Mouse (Mus musculus): Measurements from ENCODE around the gene Creb5. TPM values are rescaled to one million over a fixed set of nuclear protein-coding genes. Genes with fewer than 3 reads are reported as not detected.

Gene Creb5
- polyA plus RNA-seq, 1 experiment from 2014 or later = 14.8 TPM

DNA sequence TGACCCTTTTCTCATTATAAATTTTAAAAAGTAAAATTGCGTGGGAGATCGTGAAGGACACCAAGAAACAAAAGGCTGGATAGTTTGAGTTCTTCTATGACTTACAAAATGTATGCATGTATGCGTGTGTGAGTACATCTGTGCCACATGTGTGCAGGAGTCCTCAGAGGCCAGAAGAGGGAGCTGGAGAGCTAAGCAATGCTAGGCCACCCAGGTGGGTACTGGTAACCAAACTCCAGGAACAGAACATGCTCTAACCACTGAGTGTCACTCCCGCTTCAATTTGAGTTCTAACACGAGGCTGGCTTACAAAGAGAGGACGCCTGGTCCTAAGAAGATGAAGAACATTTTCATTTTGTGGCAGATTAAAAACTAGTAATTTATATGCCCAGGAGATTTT, 203.8 kb downstream of the Creb5 start:
- no peaks in the 10 kb centered on the region for H3K9me3 ChIP-seq (ENCODE audit: control insufficient read depth, low read length)
- H3K27ac ChIP-seq (ENCODE audit: low read length) = no peak overlapping the region
- H3K36me3 ChIP-seq (ENCODE audit: control insufficient read depth, insufficient read depth) = no peaks in the 10 kb centered on the region
- WGBS = 96% methylated on average over 6 of the region's 6 CpGs
- no peak for ATAC-seq
- H3K9ac ChIP-seq (replicated peaks; ENCODE audit: low read depth, low read length) = no peak overlapping the region
- H3K4me1 ChIP-seq (replicated peaks; ENCODE audit: control insufficient read depth, insufficient read depth, low read length) = no peaks in the 10 kb centered on the region
- H3K4me2 ChIP-seq (ENCODE audit: low read length) = no peak overlapping the region
- H3K4me3 ChIP-seq (replicated peaks; ENCODE audit: low read length) = no peak overlapping the region
- no peaks in the 10 kb centered on the region for H3K27me3 ChIP-seq (replicated peaks; ENCODE audit: control insufficient read depth, insufficient read depth, low read length)

DNA sequence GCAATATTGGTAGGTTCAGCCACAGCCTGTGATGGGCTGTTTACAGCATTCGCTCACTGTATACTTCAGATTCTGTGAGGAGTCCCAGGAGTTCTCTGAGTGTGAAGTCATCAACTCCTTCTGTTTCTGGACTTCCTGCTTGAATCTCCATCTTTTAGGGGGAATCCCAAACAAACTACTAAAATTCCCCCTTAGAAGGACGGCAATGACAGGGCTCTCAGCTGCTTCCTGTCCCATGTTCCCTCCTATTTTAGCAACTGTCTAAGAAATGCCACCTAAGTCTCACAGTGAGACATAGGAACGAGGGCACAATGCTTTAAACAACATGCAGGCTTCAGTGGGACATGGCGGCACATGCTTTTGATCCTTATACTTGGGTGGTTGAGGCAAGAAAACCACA, 204.3 kb downstream of the Creb5 start:
- Histone ChIP-seq H3K27me3 (replicated peaks; ENCODE audit: control insufficient read depth, insufficient read depth, low read length) (no peaks in the 10 kb centered on the region), H3K4me2 (ENCODE audit: low read length) (no peak overlapping the region), H3K36me3 (ENCODE audit: control insufficient read depth, insufficient read depth) (no peaks in the 10 kb centered on the region), H3K9ac (replicated peaks; ENCODE audit: low read depth, low read length) (no peak overlapping the region), H3K27ac (ENCODE audit: low read length) (no peak overlapping the region), H3K4me3 (replicated peaks; ENCODE audit: low read length) (no peak overlapping the region), H3K9me3 (ENCODE audit: control insufficient read depth, low read length) (no peaks in the 10 kb centered on the region), H3K4me1 (replicated peaks; ENCODE audit: control insufficient read depth, insufficient read depth, low read length) (no peaks in the 10 kb centered on the region; the same call in 1 of the 2 replicates)
- 93% methylated on average over 4 of the region's 4 CpGs for WGBS
- no peak for ATAC-seq

DNA sequence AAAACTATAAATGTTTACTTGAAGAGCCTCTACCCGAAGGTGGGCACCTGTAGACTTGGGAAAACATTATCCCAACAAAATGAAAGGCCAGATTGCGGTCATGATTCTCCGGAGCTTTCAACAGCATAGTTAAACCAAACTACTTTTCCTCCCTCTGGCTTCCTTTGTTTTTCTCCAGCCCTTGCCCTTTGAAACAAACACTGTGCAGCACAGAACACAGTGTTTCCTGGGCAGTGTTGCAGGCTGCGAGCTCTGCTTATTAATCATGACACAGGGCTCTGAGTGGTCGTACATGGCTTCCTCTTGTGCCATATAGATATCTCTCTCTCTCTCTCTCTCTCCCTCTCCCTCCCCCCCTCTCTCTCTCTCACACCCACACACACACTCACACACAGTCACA, 206.8 kb downstream of the Creb5 start:
- WGBS = 71% methylated on average over 5 of the region's 5 CpGs

DNA sequence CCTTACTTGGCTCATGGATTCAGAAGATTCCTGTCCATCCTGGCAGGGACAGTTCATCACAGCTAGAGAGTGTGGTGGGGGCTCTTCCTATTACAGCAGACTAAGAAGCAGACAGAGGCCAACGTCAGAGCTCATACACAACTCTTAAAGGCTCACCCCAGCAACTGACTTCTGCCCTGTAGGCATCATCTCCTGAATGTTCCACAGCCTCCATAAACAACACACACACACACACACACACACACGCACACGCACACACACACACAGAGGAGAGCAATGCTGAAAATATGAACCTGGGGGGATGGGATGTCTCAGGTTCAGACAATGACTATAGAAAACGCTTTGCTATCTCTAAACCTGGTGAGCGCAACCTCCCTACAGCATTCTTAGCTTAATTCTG, 208.6 kb downstream of the Creb5 start:
- no peaks in the 10 kb centered on the region for H3K9me3 ChIP-seq (ENCODE audit: control insufficient read depth, low read length)
- H3K36me3 ChIP-seq (ENCODE audit: control insufficient read depth, insufficient read depth) = no peaks in the 10 kb centered on the region
- no peak overlapping the region for H3K4me2 ChIP-seq (ENCODE audit: low read length)
- 87% methylated on average over 5 of the region's 5 CpGs for WGBS
- H3K27me3 ChIP-seq (replicated peaks; ENCODE audit: control insufficient read depth, insufficient read depth, low read length) = no peaks in the 10 kb centered on the region
- ATAC-seq = no peak
- H3K4me3 ChIP-seq (replicated peaks; ENCODE audit: low read length) = no peak overlapping the region
- H3K4me1 ChIP-seq (replicated peaks; ENCODE audit: control insufficient read depth, insufficient read depth, low read length) = no peaks in the 10 kb centered on the region; the same call in 1 of the 2 replicates
- no peak overlapping the region for H3K9ac ChIP-seq (replicated peaks; ENCODE audit: low read depth, low read length)
- no peak overlapping the region for H3K27ac ChIP-seq (ENCODE audit: low read length)

More for the DNA sequence above, 206.8 kb downstream of the Creb5 start:
- Histone ChIP-seq H3K27me3 (replicated peaks; ENCODE audit: control insufficient read depth, insufficient read depth, low read length) (no peaks in the 10 kb centered on the region), H3K9ac (replicated peaks; ENCODE audit: low read depth, low read length) (no peak overlapping the region), H3K27ac (ENCODE audit: low read length) (no peak overlapping the region), H3K4me3 (replicated peaks; ENCODE audit: low read length) (no peak overlapping the region), H3K9me3 (ENCODE audit: control insufficient read depth, low read length) (no peaks in the 10 kb centered on the region), H3K36me3 (ENCODE audit: control insufficient read depth, insufficient read depth) (no peaks in the 10 kb centered on the region), H3K4me1 (replicated peaks; ENCODE audit: control insufficient read depth, insufficient read depth, low read length) (no peaks in the 10 kb centered on the region; the same call in 1 of the 2 replicates), H3K4me2 (ENCODE audit: low read length) (no peak overlapping the region)
- ATAC-seq = no peak

DNA sequence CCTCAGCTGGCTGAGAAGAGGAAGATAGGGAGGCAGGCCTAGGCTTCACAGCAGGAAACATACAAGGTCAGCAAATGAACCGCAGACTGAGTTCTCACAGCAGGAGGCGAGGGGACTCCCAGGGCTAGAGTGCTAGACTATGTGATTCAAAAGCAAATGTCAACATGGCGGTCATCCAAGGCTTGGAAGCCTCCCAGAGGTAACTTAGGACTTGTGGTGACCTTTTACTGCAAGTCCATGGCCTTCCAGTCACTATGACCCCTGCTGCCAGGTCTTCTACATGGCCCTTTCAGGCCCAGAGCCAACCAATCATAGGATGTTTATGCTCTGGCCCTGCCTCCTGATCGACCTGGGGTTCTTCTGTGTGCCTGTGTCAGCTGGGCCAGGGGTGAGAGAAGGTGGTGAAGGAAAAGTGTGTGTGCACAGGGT, 209.3 kb downstream of the Creb5 start:
- no peak for ATAC-seq
- Histone ChIP-seq H3K9ac (replicated peaks; ENCODE audit: low read depth, low read length) (no peak overlapping the region), H3K27ac (ENCODE audit: low read length) (no peak overlapping the region), H3K36me3 (ENCODE audit: control insufficient read depth, insufficient read depth) (no peaks in the 10 kb centered on the region), H3K4me1 (replicated peaks; ENCODE audit: control insufficient read depth, insufficient read depth, low read length) (no peaks in the 10 kb centered on the region; the same call in 1 of the 2 replicates), H3K9me3 (ENCODE audit: control insufficient read depth, low read length) (no peaks in the 10 kb centered on the region), H3K27me3 (replicated peaks; ENCODE audit: control insufficient read depth, insufficient read depth, low read length) (no peaks in the 10 kb centered on the region), H3K4me2 (ENCODE audit: low read length) (no peak overlapping the region), H3K4me3 (replicated peaks; ENCODE audit: low read length) (no peak overlapping the region)
- WGBS = 70% methylated on average over 4 of the region's 4 CpGs

DNA sequence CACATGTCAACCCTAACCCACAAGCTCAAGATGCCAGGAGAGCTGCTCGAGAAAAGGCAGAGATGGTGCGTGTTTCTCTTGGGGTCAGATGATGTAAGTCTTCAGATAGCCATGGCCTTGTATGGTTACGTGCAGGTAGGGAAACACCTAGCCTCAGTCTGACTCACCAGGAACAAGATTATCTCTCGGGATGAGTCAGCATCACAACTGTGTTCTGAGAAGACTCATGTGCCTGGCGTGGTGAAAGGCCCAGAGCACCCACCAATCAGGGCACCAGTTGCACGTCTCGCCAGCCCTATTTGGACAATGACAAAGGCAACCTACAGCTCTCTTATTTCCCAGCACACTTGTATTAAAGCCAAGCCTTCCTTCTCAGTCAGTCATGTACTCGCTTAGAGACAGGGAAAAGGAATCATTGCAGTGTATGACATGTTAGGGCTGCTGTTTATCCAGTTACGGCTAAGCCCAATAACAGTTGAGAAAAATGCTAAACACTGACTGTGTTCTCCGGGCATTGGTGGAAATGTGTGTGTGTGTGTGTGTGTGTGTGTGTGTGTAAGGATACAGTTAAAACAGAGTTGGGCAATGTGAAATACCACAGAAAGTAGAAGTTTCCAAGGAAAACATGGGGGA, 210.9 kb downstream of the Creb5 start:
- H3K27ac ChIP-seq (ENCODE audit: low read length) = no peak overlapping the region
- no peak for ATAC-seq
- 81% methylated on average over 10 of the region's 10 CpGs for WGBS
- H3K4me1 ChIP-seq (replicated peaks; ENCODE audit: control insufficient read depth, insufficient read depth, low read length) = no peaks in the 10 kb centered on the region; the same call in 1 of the 2 replicates
- H3K9me3 ChIP-seq (ENCODE audit: control insufficient read depth, low read length) = no peaks in the 10 kb centered on the region
- H3K9ac ChIP-seq (replicated peaks; ENCODE audit: low read depth, low read length) = no peak overlapping the region
- no peak overlapping the region for H3K4me3 ChIP-seq (replicated peaks; ENCODE audit: low read length)
- no peaks in the 10 kb centered on the region for H3K36me3 ChIP-seq (ENCODE audit: control insufficient read depth, insufficient read depth)
- H3K4me2 ChIP-seq (ENCODE audit: low read length) = no peak overlapping the region
- no peaks in the 10 kb centered on the region for H3K27me3 ChIP-seq (replicated peaks; ENCODE audit: control insufficient read depth, insufficient read depth, low read length)

DNA sequence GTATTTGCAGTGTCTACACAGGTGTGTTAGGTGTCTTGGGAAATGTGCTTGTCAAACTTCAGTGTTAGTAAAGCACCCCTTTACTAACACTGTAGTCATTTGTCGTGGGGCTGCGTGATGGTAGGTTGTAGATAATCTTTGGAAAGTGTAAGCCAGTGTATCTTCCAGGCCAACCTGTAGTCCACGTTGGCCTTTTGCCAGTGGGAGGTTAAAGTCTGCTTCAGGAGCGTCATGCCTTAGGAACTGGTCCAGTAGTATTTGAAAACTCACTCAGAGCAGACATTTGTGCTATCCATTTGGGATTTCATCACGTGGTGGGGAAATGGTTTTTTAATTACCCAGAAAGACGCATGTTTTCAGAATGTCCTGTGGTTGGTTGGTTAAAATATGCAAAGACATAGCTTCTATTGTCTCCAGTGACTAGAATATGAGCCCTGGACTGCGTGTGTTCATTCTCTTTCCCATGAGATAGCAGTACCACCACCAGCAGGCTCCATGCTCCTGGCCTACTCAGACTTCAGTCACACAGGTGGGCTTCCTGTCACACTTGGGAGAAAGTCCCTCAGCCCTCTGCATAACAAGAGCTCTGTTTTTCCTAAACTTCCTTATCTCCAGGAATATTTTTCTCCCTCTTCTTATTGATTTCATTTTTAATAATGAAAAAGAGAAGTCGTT, 212.7 kb downstream of the Creb5 start:
- no peak overlapping the region for H3K27ac ChIP-seq (ENCODE audit: low read length)
- no peak overlapping the region for H3K4me2 ChIP-seq (ENCODE audit: low read length)
- no peaks in the 10 kb centered on the region for H3K27me3 ChIP-seq (replicated peaks; ENCODE audit: control insufficient read depth, insufficient read depth, low read length)
- H3K4me1 ChIP-seq (replicated peaks; ENCODE audit: control insufficient read depth, insufficient read depth, low read length) = no peaks in the 10 kb centered on the region; the same call in 1 of the 2 replicates
- no peak overlapping the region for H3K4me3 ChIP-seq (replicated peaks; ENCODE audit: low read length)
- H3K9me3 ChIP-seq (ENCODE audit: control insufficient read depth, low read length) = no peaks in the 10 kb centered on the region
- no peak overlapping the region for H3K9ac ChIP-seq (replicated peaks; ENCODE audit: low read depth, low read length)
- no peaks in the 10 kb centered on the region for H3K36me3 ChIP-seq (ENCODE audit: control insufficient read depth, insufficient read depth)
- no peak for ATAC-seq
- 85% methylated on average over 8 of the region's 8 CpGs for WGBS

DNA sequence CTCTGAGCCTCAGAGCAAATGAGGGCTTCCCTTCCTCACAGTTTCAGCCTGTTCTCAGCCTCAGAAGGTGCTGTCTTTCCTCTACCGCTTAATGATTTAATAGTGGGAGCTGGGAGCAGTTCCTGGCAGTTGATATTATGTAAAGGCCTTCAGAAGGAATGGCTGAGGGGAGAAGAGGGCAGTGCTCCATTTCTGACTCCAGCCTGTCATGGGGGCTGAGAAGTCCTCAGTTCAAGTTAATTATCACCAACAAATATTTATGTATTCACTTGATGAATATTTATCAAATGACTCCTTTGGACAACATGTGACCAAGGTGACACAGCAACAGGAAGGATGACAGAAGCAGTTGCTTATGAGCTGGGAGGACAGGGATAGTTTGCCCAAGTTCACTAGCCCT, 214.2 kb downstream of the Creb5 start:
- Histone ChIP-seq H3K4me3 (replicated peaks; ENCODE audit: low read length) (no peak overlapping the region), H3K4me1 (replicated peaks; ENCODE audit: control insufficient read depth, insufficient read depth, low read length) (no peaks in the 10 kb centered on the region; the same call in 1 of the 2 replicates), H3K36me3 (ENCODE audit: control insufficient read depth, insufficient read depth) (no peaks in the 10 kb centered on the region), H3K27me3 (replicated peaks; ENCODE audit: control insufficient read depth, insufficient read depth, low read length) (no peaks in the 10 kb centered on the region), H3K9ac (replicated peaks; ENCODE audit: low read depth, low read length) (no peak overlapping the region), H3K27ac (ENCODE audit: low read length) (no peak overlapping the region), H3K9me3 (ENCODE audit: control insufficient read depth, low read length) (no peaks in the 10 kb centered on the region), H3K4me2 (ENCODE audit: low read length) (no peak overlapping the region)
- WGBS = 81% methylated on average over 1 of the region's 1 CpGs
- ATAC-seq = no peak

DNA sequence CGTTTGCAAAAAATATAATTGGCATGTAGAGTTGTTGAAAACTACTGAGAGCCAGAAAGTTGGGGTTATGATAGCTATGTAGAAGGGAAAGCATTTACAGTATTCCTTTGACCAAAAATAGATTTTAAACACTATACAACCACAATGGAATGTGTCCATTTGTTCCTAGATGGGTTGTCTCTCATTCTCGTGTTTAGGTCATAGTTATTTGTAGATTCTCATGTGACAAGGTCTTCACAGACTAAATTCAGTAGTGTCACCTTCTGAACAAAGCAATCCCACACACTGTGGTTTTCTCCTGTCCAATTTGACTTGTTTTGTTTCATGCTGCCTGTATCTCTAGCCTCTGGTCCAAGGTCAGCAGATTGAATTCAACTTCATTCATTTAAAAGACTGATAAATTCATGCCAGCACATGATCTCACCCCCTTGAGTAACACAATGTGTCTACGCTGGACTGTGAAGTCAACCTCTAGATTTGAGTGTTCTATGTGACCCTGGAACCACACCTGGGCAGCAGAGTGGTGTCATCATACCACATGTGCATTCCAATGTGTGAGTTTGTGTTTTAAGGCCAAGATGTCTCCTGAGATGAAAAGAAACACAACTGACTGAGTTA, 220.0 kb downstream of the Creb5 start:
- Histone ChIP-seq H3K4me1 (replicated peaks; ENCODE audit: control insufficient read depth, insufficient read depth, low read length) (no peaks in the 10 kb centered on the region), H3K36me3 (ENCODE audit: control insufficient read depth, insufficient read depth) (no peaks in the 10 kb centered on the region), H3K4me2 (ENCODE audit: low read length) (no peak overlapping the region), H3K27ac (ENCODE audit: low read length) (no peak overlapping the region), H3K9ac (replicated peaks; ENCODE audit: low read depth, low read length) (no peak overlapping the region), H3K9me3 (ENCODE audit: control insufficient read depth, low read length) (no peaks in the 10 kb centered on the region), H3K27me3 (replicated peaks; ENCODE audit: control insufficient read depth, insufficient read depth, low read length) (no peaks in the 10 kb centered on the region), H3K4me3 (replicated peaks; ENCODE audit: low read length) (no peak overlapping the region)
- no peak for ATAC-seq
- 86% methylated on average over 3 of the region's 3 CpGs for WGBS

All from forebrain, embryonic 16.5 days (tissue).